Mouse (Mus musculus) layer of hippocampus, adult 2 months (tissue): ENCODE data around the gene Nufip2. TPM values are rescaled to one million over a fixed set of nuclear protein-coding genes. Genes with fewer than 3 reads are reported as not detected.

Source experiments
- DNase-seq, 2 experiments: peaks; one replicate each; pipeline ENCODE4 v3.0.0; 2022; ENCODE audit warnings: low spot score in 2 of 2
- H3K27ac ChIP-seq: fragments of 200-600 bp; 2 replicates; pipeline ENCODE4 v1.8.1; 2022
- H3K4me3 ChIP-seq: fragments of 200-600 bp; 2 replicates; pipeline ENCODE4 v1.8.1; 2022; ENCODE audit warnings: mild to moderate bottlenecking
- CTCF ChIP-seq: fragments of 200-600 bp; conservative IDR thresholded peaks from 2 replicates; pipeline ENCODE4 v1.8.1; 2022; ENCODE audit warnings: antibody characterized with exemption, mild to moderate bottlenecking, moderate library complexity
- total RNA-seq, 2 experiments: library from RNA; stranded (reverse); gene quantifications; 2 replicates each; pipeline ENCODE4 v1.2.3; 2021

The Nufip2 gene
- total RNA-seq, 2 experiments from 2014 or later, result 68.4 to 83.7 TPM

DNA sequence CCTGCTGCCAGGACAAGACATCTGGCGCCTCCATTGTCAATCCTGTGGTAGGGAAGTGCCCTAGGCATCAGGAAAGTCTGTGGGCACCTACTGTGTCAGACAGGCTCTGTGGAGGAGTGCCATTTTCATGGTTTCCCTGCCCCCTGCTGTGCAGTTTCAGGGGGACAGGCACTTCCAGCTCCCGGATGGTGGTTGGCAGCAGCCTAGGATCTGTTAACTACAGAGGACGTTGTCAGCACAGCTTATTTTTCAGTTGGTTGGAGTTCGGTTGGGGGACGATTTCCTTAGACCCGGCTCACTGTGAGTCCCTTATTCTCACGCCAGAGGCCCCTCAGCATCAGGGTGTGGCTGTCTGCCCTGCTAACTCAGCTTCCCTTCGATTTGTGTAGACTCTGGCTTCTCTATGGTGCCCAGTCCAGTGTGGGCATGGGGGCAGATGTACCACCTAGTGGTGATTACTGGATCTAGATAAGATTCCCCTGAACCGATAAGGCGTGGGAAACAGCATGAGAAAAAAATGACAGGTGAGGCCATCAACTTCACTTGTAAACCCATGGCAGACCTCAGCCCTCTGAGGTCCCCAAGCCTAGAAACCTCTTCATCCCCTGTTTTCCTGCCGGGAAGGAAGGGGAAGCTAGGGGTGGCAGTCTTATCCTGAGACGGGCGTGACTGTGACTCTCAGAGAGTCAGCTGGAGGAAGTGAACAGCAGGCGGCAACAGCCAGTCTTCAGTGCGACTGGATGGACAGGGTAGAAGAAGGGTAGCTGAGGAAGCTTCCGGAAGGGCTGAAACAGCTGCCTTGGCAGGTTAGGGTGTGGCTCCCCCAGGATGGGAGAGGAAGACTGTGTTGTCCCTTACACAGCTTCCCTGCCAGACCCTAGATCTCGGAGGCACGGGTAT is 98.0 kb downstream of the Nufip2 start:
- Histone ChIP-seq H3K27ac (peak overlapping the region; percentile 81), H3K4me3 (peak overlapping the region; percentile 2; the same call in 1 of the 2 replicates)
- no peak for DNase-seq
- TF ChIP-seq CTCF, result peak; percentile 70

DNA sequence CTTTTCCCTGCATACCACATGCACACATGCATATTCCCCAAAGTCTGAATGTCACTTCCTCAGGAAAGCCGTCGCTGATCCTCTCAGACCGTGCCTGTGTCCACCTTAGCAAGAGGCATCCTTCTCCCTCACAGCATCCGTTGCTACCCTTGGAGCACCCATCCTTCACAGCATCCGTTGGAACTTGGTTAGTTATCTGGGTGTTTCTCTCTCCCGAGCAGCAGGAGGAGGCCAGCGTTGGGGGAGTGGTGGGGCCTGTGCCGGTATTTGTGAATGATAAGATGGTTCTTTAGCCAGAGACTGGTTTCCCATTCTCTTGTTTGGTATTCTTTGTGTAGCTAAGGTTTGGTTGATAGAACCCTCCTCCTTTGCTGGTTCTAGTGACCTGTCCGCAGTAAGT is 98.9 kb downstream of the Nufip2 start:
- Histone ChIP-seq H3K4me3 (no peak overlapping the region), H3K27ac (peak overlapping the region; percentile 81)
- TF ChIP-seq CTCF, result no peak
- no peak for DNase-seq

DNA sequence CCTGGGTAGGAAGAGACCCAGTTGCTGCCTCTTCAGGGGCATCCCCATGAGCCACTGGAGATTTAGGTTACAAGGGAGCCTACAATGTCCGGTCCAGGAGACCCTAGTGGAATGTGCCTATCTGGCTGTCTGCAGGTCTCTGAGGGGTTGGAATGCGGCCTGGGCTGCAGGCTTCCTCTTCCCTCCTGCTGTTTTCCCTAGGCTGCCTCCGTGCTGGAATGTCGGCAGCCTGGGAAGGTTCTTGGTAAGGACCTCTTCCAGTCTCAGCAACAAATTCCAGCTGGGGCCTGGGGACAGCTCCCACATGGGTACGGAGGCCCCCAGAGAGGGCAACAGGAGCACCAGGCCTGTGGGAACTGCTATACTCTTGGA is 99.4 kb downstream of the Nufip2 start:
- peak overlapping the region; percentile 81 for H3K27ac ChIP-seq
- no peak overlapping the region for H3K4me3 ChIP-seq
- no peak for TF ChIP-seq CTCF
- DNase-seq, result no peak

DNA sequence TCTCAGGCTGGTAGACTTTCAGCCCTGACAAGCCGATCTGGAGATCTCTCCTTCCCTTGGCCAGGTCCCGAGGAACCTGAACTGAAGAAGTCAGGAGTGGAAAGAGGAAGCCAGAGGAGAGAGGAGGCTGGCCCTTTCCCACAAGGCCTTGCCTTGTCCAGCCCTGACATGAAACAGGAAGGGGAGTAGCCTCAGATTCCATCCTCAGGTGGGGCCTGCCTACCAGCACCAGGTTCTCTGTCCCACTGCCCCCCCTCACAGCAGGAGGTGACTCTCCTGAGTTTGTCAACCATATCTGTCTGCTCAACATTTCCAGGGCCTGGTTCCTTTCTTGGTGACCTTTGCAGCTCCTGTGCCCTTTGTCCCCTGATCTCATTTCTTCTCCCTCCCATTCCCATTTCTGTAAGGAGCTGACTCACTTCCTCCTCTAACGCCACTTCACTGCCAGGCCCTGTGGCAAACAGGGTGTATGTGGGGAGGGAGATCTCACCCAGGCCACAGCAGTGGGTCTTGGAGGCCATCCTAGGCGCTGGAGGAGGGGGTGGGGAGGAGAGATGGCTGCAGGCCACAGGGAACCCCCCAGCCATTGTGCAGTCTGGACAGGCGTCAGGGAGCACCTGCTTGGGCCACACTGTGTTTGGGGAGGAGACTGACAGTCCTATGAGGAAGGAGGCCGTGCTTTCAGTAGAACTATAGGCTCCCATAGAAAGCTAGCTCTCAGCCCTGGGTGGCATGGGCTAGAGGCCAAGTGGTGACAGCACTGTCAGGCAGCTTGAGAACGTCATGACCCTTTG is 100.0 kb downstream of the Nufip2 start:
- peak overlapping the region; percentile 81 for H3K27ac ChIP-seq
- H3K4me3 ChIP-seq, result no peak overlapping the region
- TF ChIP-seq CTCF, result no peak
- DNase-seq, result no peak

DNA sequence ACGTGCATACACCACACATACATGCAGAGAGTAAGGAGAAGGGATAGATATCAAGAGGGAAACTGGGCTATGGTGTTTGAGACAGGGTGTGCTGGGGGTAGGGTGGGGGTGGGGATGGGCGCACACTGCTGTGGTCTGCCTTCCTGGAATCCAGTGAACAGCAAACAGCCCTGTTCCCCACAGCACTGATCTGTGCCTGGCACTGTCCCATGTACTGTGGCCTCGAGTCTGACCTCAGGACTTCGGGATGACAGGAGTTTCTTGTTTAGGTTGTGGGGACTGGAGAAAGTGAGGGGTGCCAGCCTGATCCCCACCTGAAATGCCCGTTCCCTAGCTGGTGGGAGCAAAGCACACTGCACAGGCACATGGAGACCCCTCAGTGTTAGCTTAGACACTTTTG is 101.8 kb downstream of the Nufip2 start, which contains the start of gene Gm10277:
Gene Gm10277, minus strand, starts transcription at position 41 of the 400 bp plus-strand sequence.
- H3K27ac ChIP-seq, result peak within 1 kb of the TSS; percentile 81
- DNase-seq, result no peak
- no peak within 1 kb of the TSS for H3K4me3 ChIP-seq
- TF ChIP-seq CTCF, result no peak

DNA sequence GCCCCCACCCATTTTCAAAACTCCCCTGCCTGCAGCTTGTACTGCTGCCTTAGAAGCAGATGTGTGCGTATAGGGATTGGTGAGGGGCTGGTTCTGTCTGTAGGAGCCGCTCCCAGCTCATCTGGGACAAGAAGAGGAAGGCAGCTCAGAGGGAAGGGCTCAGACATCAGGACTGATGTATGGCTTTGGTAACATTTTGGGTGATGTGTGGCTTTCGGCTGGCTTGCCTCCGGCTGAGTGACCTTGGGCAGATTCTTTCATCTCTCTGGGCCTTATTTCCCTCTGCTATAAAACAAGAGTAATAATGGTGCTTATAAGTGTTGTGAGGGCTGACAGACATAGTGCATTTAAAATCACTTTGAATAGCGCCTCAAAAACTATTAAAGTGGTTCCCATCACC is 103.6 kb downstream of the Nufip2 start:
- H3K4me3 ChIP-seq, result no peak overlapping the region
- no peak for DNase-seq
- peak overlapping the region; percentile 82; the same call in 1 of the 2 replicates for H3K27ac ChIP-seq
- no peak for TF ChIP-seq CTCF

DNA sequence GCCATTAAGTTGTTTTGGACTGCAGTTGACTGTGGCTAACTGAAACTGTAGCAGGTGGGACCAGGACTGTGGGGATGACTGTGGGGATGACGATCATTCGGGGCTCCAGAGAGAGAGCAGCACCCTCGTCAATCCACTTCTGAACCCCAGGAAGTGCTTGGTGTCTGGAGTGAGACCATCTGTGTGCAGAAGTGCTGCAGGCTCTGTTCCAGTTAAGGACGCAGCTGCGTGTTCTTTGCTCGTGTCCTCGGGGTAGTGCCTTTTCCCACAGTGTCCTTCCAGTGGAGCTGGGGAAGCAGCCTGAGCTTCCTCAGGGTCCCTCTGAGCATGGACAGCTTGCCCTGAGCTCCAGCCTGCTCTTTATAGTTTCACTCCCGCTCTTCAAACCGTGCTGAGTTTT is 104.3 kb downstream of the Nufip2 start:
- no peak for DNase-seq
- peak overlapping the region; percentile 82 for H3K27ac ChIP-seq
- H3K4me3 ChIP-seq, result no peak overlapping the region
- no peak for TF ChIP-seq CTCF

DNA sequence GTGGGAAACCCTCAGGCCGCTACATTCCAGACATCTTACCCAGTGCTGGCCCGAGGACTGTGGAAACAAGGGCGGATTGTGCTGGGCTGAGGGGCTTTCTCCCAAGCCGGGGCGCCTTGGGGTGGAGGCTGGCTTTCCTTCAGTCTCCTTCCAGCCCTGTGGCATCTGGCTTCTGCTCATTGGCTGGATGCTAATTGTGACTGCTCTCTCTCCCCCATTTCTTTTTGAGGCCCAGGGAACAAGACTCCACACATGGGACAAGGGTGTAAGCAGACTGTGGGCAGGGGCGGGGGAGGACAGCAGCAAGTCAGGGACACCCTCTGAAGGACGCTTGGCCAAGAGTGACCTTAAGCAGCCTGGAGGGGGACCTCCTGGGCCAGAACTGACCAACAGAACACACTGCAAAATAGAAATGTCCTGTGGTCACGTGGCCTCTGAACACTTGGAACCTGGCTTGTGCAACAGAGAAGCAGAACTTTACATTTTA is 105.3 kb downstream of the Nufip2 start:
- DNase-seq, result no peak
- Histone ChIP-seq H3K27ac (peak overlapping the region; percentile 82), H3K4me3 (no peak overlapping the region)
- TF ChIP-seq CTCF, result no peak

Other genes with a start within 250 kb of the Nufip2 start
- 10 to 100 TPM; 12.7 to 14.1 TPM for gene Coro6, start 223.7 kb upstream of the Nufip2 start, total RNA-seq
- gene Ankrd13b, start 196.5 kb upstream of the Nufip2 start, total RNA-seq, result 10 to 100 TPM; 80.1 to 81.7 TPM
- 100 to 1,000 TPM; 295 to 316 TPM for gene Git1, start 192.6 kb upstream of the Nufip2 start, total RNA-seq
- 1 to 10 TPM; 1.4 to 1.7 TPM for gene Abhd15, start 171.0 kb upstream of the Nufip2 start, total RNA-seq
- gene Trp53i13, start 170.2 kb upstream of the Nufip2 start, total RNA-seq, result 1 to 10 TPM; 5.7 to 7.4 TPM
- gene Gm10392, start 167.0 kb upstream of the Nufip2 start, total RNA-seq, result not detected
- gene Taok1, start 78.3 kb upstream of the Nufip2 start, total RNA-seq, result 100 to 1,000 TPM; 112 to 114 TPM
- not detected for gene Cryba1, start 39.1 kb downstream of the Nufip2 start, total RNA-seq
- gene Myo18a, start 77.1 kb downstream of the Nufip2 start, total RNA-seq, result 100 to 1,000 TPM; 137 to 156 TPM
- gene Gm10277, start 101.6 kb downstream of the Nufip2 start, total RNA-seq, result not detected
- 1 to 10 TPM in 1 of 2 experiments, under 1 TPM in 1; 0.84 to 1.2 TPM for gene Pipox, start 207.9 kb downstream of the Nufip2 start, total RNA-seq
- gene Sez6, start 244.6 kb downstream of the Nufip2 start, total RNA-seq, result 100 to 1,000 TPM; 154 to 159 TPM